Mouse (Mus musculus): ENCODE measurements around the gene Rom1. TPM values are rescaled to one million over a fixed set of nuclear protein-coding genes. Genes with fewer than 3 reads are reported as not detected.

Gene Rom1
- polyA plus RNA-seq, 1 experiment from 2014 or later, result 3.4 TPM

DNA sequence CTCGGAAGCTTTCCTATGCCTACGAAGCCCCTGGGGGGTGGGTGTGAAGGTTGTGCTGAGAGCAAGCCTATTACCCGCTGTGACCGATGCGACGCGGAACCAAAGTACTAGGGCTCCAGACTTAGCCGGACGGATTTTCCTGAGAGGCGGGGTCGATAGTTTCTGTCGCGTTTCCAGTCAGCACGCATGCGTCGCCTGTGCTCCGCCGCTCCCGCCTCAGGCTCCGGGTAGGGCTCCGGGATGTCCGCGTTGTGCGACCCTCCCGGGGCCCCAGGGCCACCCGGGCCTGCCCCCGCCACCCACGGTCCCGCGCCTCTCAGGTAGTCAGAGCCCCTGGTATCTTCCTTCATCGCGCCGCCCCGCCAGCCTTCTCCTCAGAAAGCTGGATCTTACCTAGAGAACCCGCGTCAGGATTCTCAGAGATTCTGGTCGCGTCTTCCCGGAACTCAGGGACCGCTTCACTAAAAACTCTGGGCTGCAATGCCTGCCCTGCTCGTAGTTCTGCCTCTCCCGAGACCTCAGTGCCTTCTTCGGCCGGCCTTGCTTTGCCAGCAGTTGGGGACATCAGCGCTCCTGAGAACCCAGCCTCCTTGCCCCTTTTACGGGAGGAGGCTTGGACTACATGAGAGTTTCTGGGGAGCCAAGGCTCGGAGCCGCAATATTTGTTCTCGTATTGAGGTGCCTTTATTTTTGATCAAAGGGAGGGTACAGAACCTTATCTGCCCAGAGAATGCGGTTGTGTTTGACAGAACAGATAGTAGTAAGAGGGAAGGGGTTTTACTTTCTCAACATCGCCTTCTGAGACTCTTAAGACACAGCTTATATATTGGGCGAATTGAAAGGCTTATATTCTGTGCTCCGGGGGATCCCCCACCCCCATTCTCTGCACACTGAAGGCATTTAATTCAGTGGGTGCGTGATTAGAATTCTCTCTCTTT, 36.1 kb downstream of the Rom1 start, which contains the start of gene Ints5:
Ints5 (plus strand) TSS at position 177 of the 938 bp plus-strand sequence.
- Histone ChIP-seq H3K4me2 (peak within 1 kb of the TSS; percentile 84), H3K9ac (peak within 1 kb of the TSS; percentile 94), H3K36me3 (peaks cover 45% of the 10 kb centered on the region), H3K9me3 (replicated peaks) (no peaks in the 10 kb centered on the region), H3K4me3 (peak within 1 kb of the TSS; percentile 90), H3K27me3 (replicated peaks) (no peaks in the 10 kb centered on the region), H3K27ac (peak within 1 kb of the TSS; percentile 95), H3K4me1 (peaks cover 74% of the 10 kb centered on the region)
- peak; percentile 56 for ATAC-seq
- WGBS (ENCODE audit: insufficient replicate concordance), result 1% methylated on average over 54 of the region's 54 CpGs

DNA sequence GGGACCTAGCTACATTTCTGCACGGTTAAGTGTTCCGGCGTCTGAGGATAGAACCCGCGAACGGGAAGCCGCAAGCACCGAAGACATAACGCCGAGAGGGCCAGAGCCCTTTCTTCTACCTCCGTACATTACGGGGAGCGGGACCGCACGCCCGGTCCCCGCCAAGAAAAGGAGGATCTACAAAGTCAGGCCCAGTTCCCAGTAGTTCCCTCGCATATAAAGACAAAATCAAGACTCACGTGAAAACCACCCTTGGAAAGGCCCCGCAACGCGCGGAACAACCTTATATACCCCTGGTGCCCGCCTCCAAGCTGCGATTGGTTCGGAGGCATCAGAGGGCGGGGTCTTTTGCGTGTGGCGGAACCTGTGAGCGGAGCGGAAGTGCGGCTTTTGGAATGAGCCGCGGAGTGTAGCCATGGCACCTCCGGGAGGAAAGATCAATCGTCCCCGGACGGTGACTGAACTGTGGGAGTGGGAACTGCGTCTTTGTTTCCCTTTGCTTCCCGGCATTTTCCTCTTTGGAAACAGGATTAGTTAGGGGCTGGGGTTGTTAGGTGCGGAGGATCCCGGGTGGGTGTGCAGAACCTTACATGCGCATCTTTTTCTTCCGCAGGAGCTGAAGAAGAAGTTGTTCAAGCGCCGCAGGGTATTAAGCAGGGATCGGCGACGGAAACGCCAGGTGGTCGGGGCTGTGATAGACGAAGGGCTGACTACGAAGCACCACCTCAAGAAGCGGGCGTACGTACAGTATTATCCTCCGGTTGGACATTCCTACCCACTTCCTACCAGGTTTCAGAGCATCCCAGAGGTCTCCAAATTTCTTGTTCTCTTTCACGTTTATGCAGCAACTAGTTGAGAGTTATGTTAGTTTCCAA, 40.4 kb downstream of the Rom1 start, which contains the start of the genes 1810009A15Rik and Gm49416:
1810009A15Rik (plus strand) TSS at position 343 of the 875 bp plus-strand sequence.
Gm49416 (plus strand) TSS at position 416 of the 875 bp plus-strand sequence.
- H3K4me3 ChIP-seq, result peak within 1 kb of the TSS; percentile 81
- no peaks in the 10 kb centered on the region for H3K9me3 ChIP-seq (replicated peaks)
- H3K4me1 ChIP-seq, result peaks cover 50% of the 10 kb centered on the region
- H3K27me3 ChIP-seq (replicated peaks), result no peaks in the 10 kb centered on the region
- peak within 1 kb of the TSS; percentile 89 for H3K9ac ChIP-seq
- peak within 1 kb of the TSS; percentile 77 for H3K4me2 ChIP-seq
- peak; percentile 90 for ATAC-seq
- H3K27ac ChIP-seq, result peak within 1 kb of the TSS; percentile 89
- peaks cover 17% of the 10 kb centered on the region for H3K36me3 ChIP-seq
- WGBS (ENCODE audit: insufficient replicate concordance), result under 1% methylated on average over 58 of the region's 58 CpGs

DNA sequence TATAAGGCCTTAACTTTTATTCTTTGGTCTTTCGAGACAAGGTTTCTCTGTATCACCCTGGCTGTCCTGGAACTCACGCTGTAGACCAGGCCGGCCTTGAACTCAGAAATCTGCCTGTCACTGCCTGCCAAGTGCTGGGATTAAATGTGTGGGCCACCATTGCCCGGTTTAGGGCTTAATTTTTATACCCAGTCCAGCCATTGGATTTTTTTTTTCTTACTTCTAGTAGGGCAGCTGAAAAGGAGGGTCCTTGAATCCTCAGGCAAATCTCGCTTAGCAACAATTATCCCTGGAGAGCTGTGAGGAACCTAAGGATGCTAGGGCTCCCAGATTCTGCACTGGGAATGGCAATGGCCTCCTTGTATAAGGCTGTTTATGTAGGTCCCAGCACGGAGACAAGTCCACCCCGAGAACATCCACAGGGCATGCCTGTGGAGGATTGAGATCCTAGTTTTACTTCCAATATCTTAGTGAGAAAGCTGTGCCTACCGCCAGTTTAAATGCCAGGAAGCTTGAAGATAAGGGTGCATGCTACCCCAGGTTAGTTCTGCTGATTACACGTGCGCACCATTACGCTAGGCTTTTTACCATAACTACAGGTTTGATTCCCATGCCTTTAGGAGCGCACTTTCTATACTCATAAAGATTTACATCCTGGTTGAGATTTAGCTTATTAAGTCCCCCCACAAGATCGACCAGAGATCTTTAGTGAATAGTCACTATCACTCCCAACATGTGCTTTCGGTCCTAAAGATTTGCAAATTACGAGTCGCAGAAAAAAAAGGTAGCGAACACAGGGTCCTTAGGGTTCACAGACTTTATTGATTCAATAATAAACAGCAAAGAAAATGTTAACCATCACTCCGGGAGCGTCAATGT, 41.3 kb downstream of the Rom1 start:
- ATAC-seq, result no peak

DNA sequence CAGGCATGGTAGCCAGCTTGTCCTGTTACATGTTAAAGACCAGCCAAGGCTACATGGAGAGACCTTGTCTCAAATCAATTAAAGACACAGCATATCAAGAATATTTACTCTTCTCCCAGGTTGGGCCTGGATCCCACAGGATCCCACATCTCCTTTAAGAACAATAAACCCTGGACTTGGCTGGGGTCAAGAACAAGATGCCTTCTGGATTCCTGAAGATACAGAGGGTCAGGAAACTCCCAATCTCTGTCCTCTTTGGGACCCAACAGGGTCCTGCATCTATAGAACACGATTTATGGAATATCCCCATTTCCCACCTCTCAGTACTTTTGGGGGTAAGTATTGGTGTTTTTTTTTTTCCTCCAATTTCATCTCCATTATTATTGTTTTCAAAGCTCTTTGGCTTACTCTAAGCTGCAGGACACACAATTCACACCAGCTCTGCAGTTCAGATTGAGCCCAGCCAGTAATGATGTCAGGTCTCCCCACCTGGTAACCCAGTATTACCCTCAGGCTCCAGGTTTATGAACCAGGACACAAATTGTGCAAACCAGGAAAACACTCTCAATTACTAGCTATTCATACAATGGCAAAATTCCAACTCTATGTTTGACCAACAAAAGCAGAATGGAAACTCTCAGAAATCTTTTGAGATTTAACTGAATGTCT, 42.1 kb downstream of the Rom1 start:
- H3K27me3 ChIP-seq (replicated peaks), result no peaks in the 10 kb centered on the region
- peak overlapping the region; percentile 89 for H3K9ac ChIP-seq
- peaks cover 37% of the 10 kb centered on the region for H3K4me1 ChIP-seq
- peak overlapping the region; percentile 81 for H3K4me3 ChIP-seq
- H3K9me3 ChIP-seq (replicated peaks), result no peaks in the 10 kb centered on the region
- 43% methylated on average over 1 of the region's 1 CpGs for WGBS (ENCODE audit: insufficient replicate concordance)
- ATAC-seq, result no peak
- peak overlapping the region; percentile 89 for H3K27ac ChIP-seq
- peaks cover 17% of the 10 kb centered on the region for H3K36me3 ChIP-seq
- peak overlapping the region; percentile 77 for H3K4me2 ChIP-seq

More for the DNA sequence above, 41.3 kb downstream of the Rom1 start:
- Histone ChIP-seq H3K4me3 (peak overlapping the region; percentile 81), H3K27me3 (replicated peaks) (no peaks in the 10 kb centered on the region), H3K9ac (peak overlapping the region; percentile 89), H3K36me3 (peaks cover 17% of the 10 kb centered on the region), H3K27ac (peak overlapping the region; percentile 89), H3K4me2 (peak overlapping the region; percentile 77), H3K9me3 (replicated peaks) (no peaks in the 10 kb centered on the region), H3K4me1 (peaks cover 44% of the 10 kb centered on the region)
- 8% methylated on average over 19 of the region's 19 CpGs for WGBS (ENCODE audit: insufficient replicate concordance)

DNA sequence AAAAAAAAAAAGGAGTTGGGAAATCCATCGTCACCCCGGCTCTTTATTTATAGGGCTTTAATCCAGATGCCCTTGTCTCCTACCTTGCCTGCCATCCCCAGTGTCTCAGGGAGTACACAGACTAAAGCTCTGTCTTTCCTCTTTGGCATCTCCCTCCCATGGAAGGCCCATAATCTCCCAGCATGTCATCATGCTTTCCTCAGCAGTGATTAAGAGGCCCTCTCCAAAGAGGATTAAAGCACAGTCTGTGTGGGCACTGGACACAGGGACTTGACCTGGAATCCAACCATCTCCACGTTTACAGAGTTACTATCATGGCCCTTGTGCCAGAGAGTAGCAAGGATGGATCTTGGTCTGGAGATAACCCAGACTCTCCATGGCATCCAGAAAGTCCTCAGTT, 45.5 kb downstream of the Rom1 start, which contains the start of the genes Lbhd1 and Gm49403:
Lbhd1 (plus strand) TSS at position 117 of the 400 bp plus-strand sequence.
Gm49403 (plus strand) TSS at position 315 of the 400 bp plus-strand sequence.
- ATAC-seq, result no peak
- no peak within 1 kb of the TSS for H3K27ac ChIP-seq
- no peak within 1 kb of the TSS for H3K4me2 ChIP-seq
- peaks cover 36% of the 10 kb centered on the region for H3K4me1 ChIP-seq
- H3K4me3 ChIP-seq, result no peak within 1 kb of the TSS
- H3K9ac ChIP-seq, result no peak within 1 kb of the TSS
- no peaks in the 10 kb centered on the region for H3K9me3 ChIP-seq (replicated peaks)
- WGBS (ENCODE audit: insufficient replicate concordance), result 73% methylated on average over 3 of the region's 3 CpGs
- no peaks in the 10 kb centered on the region for H3K27me3 ChIP-seq (replicated peaks)
- H3K36me3 ChIP-seq, result peaks cover 8% of the 10 kb centered on the region; the same call in 1 of the 2 replicates

DNA sequence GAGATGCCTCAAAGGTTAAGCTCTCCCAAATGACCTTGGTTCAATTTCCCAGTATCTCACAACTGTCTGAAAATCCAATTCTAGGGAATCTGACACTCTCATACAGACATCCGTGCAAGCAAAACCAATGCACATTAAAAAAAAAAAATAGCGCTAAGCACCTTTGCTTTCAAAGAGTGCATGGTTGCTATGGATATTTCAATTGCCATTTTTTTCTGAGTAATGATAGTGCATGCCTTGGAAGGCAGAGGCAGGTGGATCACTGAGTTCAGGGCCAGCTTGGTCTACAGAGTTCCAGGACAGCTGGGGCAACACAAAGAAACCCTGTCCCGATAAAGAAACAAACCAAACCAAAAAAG, 48.1 kb downstream of the Rom1 start:
- H3K4me2 ChIP-seq, result peak overlapping the region; percentile 86
- peaks cover 27% of the 10 kb centered on the region for H3K36me3 ChIP-seq
- ATAC-seq, result no peak
- peak overlapping the region; percentile 86 for H3K9ac ChIP-seq
- H3K9me3 ChIP-seq (replicated peaks), result no peaks in the 10 kb centered on the region
- peak overlapping the region; percentile 75; the same call in 1 of the 2 replicates for H3K27ac ChIP-seq
- WGBS (ENCODE audit: insufficient replicate concordance), result 10% methylated on average over 3 of the region's 3 CpGs
- peak overlapping the region; percentile 85 for H3K4me3 ChIP-seq
- H3K27me3 ChIP-seq (replicated peaks), result no peaks in the 10 kb centered on the region
- H3K4me1 ChIP-seq, result peaks cover 21% of the 10 kb centered on the region

DNA sequence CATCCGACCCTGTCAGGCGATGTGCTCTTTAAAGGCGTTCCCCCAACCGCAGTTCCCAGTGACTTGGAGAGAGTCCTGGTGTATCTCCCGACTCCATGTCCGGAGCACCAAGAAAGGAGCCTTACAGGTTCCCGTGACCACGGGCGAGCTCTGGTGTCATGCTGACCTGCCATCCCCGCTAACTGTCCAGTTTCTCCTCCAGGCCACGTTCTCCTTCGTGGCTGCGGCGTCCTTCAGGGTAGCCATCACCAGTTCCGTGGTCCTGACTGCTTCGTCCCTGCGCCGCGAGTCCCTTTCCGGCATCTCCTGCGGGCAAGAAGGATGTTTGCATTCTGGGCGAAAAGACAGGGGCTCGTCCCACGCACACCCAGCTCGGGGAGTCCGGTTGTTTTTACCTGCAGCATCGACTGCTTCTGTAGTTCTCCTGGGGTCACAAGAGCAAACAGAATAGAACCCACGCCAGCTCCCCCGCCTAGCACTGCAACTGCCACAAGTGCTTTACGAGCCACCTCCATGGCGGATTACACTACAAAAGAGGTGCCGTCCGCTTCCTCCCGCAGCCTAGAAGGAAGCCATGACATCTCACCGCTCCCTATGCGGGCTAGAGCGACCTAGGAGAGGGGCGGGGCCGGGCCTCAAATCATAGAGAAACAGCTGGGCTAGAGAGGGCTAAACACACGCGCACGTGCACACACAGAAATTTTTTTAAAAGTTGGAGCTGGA, 48.7 kb downstream of the Rom1 start, which contains the start of gene Uqcc3:
Uqcc3 (minus strand) TSS at position 613 of the 723 bp plus-strand sequence.
- Histone ChIP-seq H3K9ac (peak within 1 kb of the TSS; percentile 86), H3K9me3 (replicated peaks) (no peaks in the 10 kb centered on the region), H3K27me3 (replicated peaks) (no peaks in the 10 kb centered on the region), H3K36me3 (peaks cover 32% of the 10 kb centered on the region), H3K4me3 (peak within 1 kb of the TSS; percentile 85), H3K4me2 (peak within 1 kb of the TSS; percentile 86), H3K4me1 (peaks cover 21% of the 10 kb centered on the region), H3K27ac (peak within 1 kb of the TSS; percentile 75)
- peak; percentile 94 for ATAC-seq
- WGBS (ENCODE audit: insufficient replicate concordance), result under 1% methylated on average over 42 of the region's 42 CpGs

Small RNAs within 50 kb of the gene (microRNA-seq; reads per million reads assigned to microRNA genes)
- 1.4 reads per million for gene Mir5136

Other genes starting within 250 kb of the Rom1 start
- 133 and 141 TPM in 2 replicates for gene Slc3a2, start 206.0 kb downstream of the Rom1 start, polyA plus RNA-seq (2016; fragmentation: Nextera tagmentation; extraction: Ambion mirVana)
- 87.1 and 95.9 TPM in 2 replicates for gene Wdr74, start 193.5 kb downstream of the Rom1 start, polyA plus RNA-seq (2016; fragmentation: Nextera tagmentation; extraction: Ambion mirVana)
- 2.1 and 2.3 TPM in 2 replicates for gene 1700092M07Rik, start 188.6 kb downstream of the Rom1 start, polyA plus RNA-seq (2016; fragmentation: Nextera tagmentation; extraction: Ambion mirVana)
- gene Stx5a, start 187.9 kb downstream of the Rom1 start, polyA plus RNA-seq (2016; fragmentation: Nextera tagmentation; extraction: Ambion mirVana), result 56.2 and 58.4 TPM in 2 replicates
- gene Nxf1, start 172.3 kb downstream of the Rom1 start, polyA plus RNA-seq (2016; fragmentation: Nextera tagmentation; extraction: Ambion mirVana), result 116 and 130 TPM in 2 replicates
- gene Tmem223, start 158.4 kb downstream of the Rom1 start, polyA plus RNA-seq (2016; fragmentation: Nextera tagmentation; extraction: Ambion mirVana), result 77.4 and 80.0 TPM in 2 replicates
- 99.1 and 104 TPM in 2 replicates for gene Tmem179b, start 154.9 kb downstream of the Rom1 start, polyA plus RNA-seq (2016; fragmentation: Nextera tagmentation; extraction: Ambion mirVana)
- gene Taf6l, start 142.9 kb downstream of the Rom1 start, polyA plus RNA-seq (2016; fragmentation: Nextera tagmentation; extraction: Ambion mirVana), result 21.8 and 23.1 TPM in 2 replicates
- gene Polr2g, start 130.8 kb downstream of the Rom1 start, polyA plus RNA-seq (2016; fragmentation: Nextera tagmentation; extraction: Ambion mirVana), result 105 and 110 TPM in 2 replicates
- 2.3 and 2.8 TPM in 2 replicates for gene Zbtb3, start 126.8 kb downstream of the Rom1 start, polyA plus RNA-seq (2016; fragmentation: Nextera tagmentation; extraction: Ambion mirVana)
- gene Ttc9c, start 110.0 kb downstream of the Rom1 start, polyA plus RNA-seq (2016; fragmentation: Nextera tagmentation; extraction: Ambion mirVana), result 29.6 and 31.6 TPM in 2 replicates
- 3.5 and 3.6 TPM in 2 replicates for gene Hnrnpul2, start 109.3 kb downstream of the Rom1 start, polyA plus RNA-seq (2016; fragmentation: Nextera tagmentation; extraction: Ambion mirVana)
- 0.26 TPM in 1 of 2 replicates, not detected in the other for gene AC129217.1, start 99.6 kb downstream of the Rom1 start, polyA plus RNA-seq (2016; fragmentation: Nextera tagmentation; extraction: Ambion mirVana)
- 37.0 and 45.2 TPM in 2 replicates for gene Bscl2, start 91.9 kb downstream of the Rom1 start, polyA plus RNA-seq (2016; fragmentation: Nextera tagmentation; extraction: Ambion mirVana)
- gene Gng3, start 90.2 kb downstream of the Rom1 start, polyA plus RNA-seq (2016; fragmentation: Nextera tagmentation; extraction: Ambion mirVana), result 0.62 and 0.65 TPM in 2 replicates
- gene Lrrn4cl, start 78.6 kb downstream of the Rom1 start, polyA plus RNA-seq (2016; fragmentation: Nextera tagmentation; extraction: Ambion mirVana), result 0.11 TPM in 1 of 2 replicates, not detected in the other
- gene Ubxn1, start 57.9 kb downstream of the Rom1 start, polyA plus RNA-seq (2016; fragmentation: Nextera tagmentation; extraction: Ambion mirVana), result 133 and 135 TPM in 2 replicates
- gene Uqcc3, start 48.4 kb downstream of the Rom1 start, polyA plus RNA-seq (2016; fragmentation: Nextera tagmentation; extraction: Ambion mirVana), result 40.6 and 43.4 TPM in 2 replicates
- 76.1 and 80.4 TPM in 2 replicates for gene Lbhd1, start 45.6 kb downstream of the Rom1 start, polyA plus RNA-seq (2016; fragmentation: Nextera tagmentation; extraction: Ambion mirVana)
- not detected in 2 replicates for gene Gm49403, start 45.4 kb downstream of the Rom1 start, polyA plus RNA-seq (2016; fragmentation: Nextera tagmentation; extraction: Ambion mirVana)
- 107 and 111 TPM in 2 replicates for gene 1810009A15Rik, start 40.5 kb downstream of the Rom1 start, polyA plus RNA-seq (2016; fragmentation: Nextera tagmentation; extraction: Ambion mirVana)
- gene Gm49416, start 40.4 kb downstream of the Rom1 start, polyA plus RNA-seq (2016; fragmentation: Nextera tagmentation; extraction: Ambion mirVana), result not detected in 2 replicates
- 39.9 and 40.8 TPM in 2 replicates for gene Ints5, start 36.4 kb downstream of the Rom1 start, polyA plus RNA-seq (2016; fragmentation: Nextera tagmentation; extraction: Ambion mirVana)
- gene Ganab, start 31.3 kb downstream of the Rom1 start, polyA plus RNA-seq (2016; fragmentation: Nextera tagmentation; extraction: Ambion mirVana), result 61.9 TPM in 2 replicates
- gene B3gat3, start 9.0 kb downstream of the Rom1 start, polyA plus RNA-seq (2016; fragmentation: Nextera tagmentation; extraction: Ambion mirVana), result 28.4 and 31.7 TPM in 2 replicates
- 21.3 and 23.0 TPM in 2 replicates for gene Eml3, start 196 bp upstream of the Rom1 start, polyA plus RNA-seq (2016; fragmentation: Nextera tagmentation; extraction: Ambion mirVana)
- 138 and 140 TPM in 2 replicates for gene Mta2, start 12.5 kb upstream of the Rom1 start, polyA plus RNA-seq (2016; fragmentation: Nextera tagmentation; extraction: Ambion mirVana)
- gene Tut1, start 24.5 kb upstream of the Rom1 start, polyA plus RNA-seq (2016; fragmentation: Nextera tagmentation; extraction: Ambion mirVana), result 26.0 and 27.7 TPM in 2 replicates
- 358 and 366 TPM in 2 replicates for gene Eef1g, start 37.7 kb upstream of the Rom1 start, polyA plus RNA-seq (2016; fragmentation: Nextera tagmentation; extraction: Ambion mirVana)
- 1.8 and 2.0 TPM in 2 replicates for gene Ahnak, start 59.9 kb upstream of the Rom1 start, polyA plus RNA-seq (2016; fragmentation: Nextera tagmentation; extraction: Ambion mirVana)
- not detected in 2 replicates for gene Scgb1a1, start 158.6 kb upstream of the Rom1 start, polyA plus RNA-seq (2016; fragmentation: Nextera tagmentation; extraction: Ambion mirVana)
- gene Asrgl1, start 206.3 kb upstream of the Rom1 start, polyA plus RNA-seq (2016; fragmentation: Nextera tagmentation; extraction: Ambion mirVana), result 13.2 and 13.6 TPM in 2 replicates

Data from liver, embryonic 12.5 days (tissue).